Comparison of ENCODE assay signal across 8 mouse cellular contexts in the genomic region with DNA sequence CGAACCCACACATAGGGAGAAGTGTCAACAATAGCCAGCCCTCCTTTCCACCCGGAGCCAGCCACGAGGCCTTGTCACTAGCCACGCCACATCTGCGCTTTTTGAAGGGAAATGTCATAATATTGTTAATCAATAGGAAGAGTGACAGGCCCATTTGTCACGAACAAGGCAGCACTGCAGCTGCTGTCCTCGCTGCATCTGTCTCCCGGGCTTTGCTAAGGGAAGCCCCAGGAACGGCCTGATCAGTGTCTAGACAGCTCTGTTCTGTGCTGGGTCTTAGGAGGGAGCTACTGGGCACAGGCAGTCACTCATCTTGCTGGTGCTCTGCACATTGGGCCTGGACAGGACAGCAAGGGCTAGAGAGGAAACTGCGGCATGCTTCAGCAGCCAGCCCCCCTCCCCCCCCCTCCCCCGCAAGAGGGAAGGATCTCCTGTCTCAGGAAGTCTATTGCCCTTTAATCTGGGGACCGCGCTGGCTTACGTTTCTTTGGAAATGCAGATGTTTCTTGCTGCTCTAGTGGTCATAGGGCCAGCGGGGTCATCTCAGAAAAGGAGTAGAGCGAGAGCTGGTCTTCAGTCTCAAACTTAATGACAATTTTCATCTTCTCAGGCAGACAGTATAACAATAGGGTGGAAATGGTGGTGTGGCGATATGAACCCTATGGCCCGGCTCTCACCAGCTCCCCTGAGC.
DNase-seq lines count a peak whose midpoint lies in the region; ATAC-seq lines count a peak whose summit lies in the region.
"Had no signal": no experiment of that assay in that cellular context is flagged by ENCODE, and none has a peak within 500 bp of the region (broad histone marks: within the 10 kb centered on the region; RNA-seq: fewer than 3 reads in every experiment).

No protein-coding gene starts in this region.

- WGBS in hindbrain, embryonic 13.5 days = 4% methylated on average over 18 of the region's 18 CpGs
- 4% methylated on average over 18 of the region's 18 CpGs for WGBS in midbrain, embryonic 14.5 days

- H3K27ac ChIP-seq in hindbrain, embryonic 13.5 days = peak overlapping the region; percentile 90
- peak overlapping the region; percentile 85 for H3K27ac ChIP-seq in midbrain, embryonic 14.5 days (replicated peaks; ENCODE audit: low read depth, low read length)
- H3K27ac ChIP-seq: liver, embryonic 15.5 days had no signal

- H3K36me3 ChIP-seq in hindbrain, embryonic 13.5 days = no peaks in the 10 kb centered on the region
- no peaks in the 10 kb centered on the region for H3K36me3 ChIP-seq in midbrain, embryonic 14.5 days (ENCODE audit: control insufficient read depth, insufficient read depth, low read length)
- H3K36me3 ChIP-seq: liver, embryonic 15.5 days had no signal

- peak overlapping the region; percentile 51; the same call in 1 of the 2 replicates for H3K9ac ChIP-seq in hindbrain, embryonic 13.5 days
- no peak overlapping the region for H3K9ac ChIP-seq in midbrain, embryonic 14.5 days (replicated peaks; ENCODE audit: low read length)
- H3K9ac ChIP-seq: liver, embryonic 15.5 days had no signal

- H3K4me1 ChIP-seq in hindbrain, embryonic 13.5 days (replicated peaks) = peaks cover 58% of the 10 kb centered on the region
- peaks cover 52% of the 10 kb centered on the region for H3K4me1 ChIP-seq in midbrain, embryonic 14.5 days (ENCODE audit: control insufficient read depth, insufficient read depth, low read length)

- ATAC-seq in common myeloid progenitor, adult 5-6 weeks (replicated peaks; ENCODE audit: low read depth, poor library complexity, severe bottlenecking) = peak; percentile 62
- ATAC-seq in hindbrain, embryonic 13.5 days (ENCODE audit: low FRiP score) = peak; percentile 79
- peak; percentile 51; the same call in 1 of the 2 replicates for ATAC-seq in midbrain, embryonic 14.5 days (ENCODE audit: low FRiP score, low TSS enrichment)

- H3K4me3 ChIP-seq in hindbrain, embryonic 13.5 days = no peak overlapping the region
- H3K4me3 ChIP-seq in midbrain, embryonic 14.5 days (replicated peaks; ENCODE audit: low read depth, low read length) = no peak overlapping the region
- H3K4me3 ChIP-seq: liver, embryonic 15.5 days had no signal

- 0 out of 2 replicates have a peak overlapping the region, but pooled peaks have one; percentile 4 for H3K4me2 ChIP-seq in hindbrain, embryonic 13.5 days
- H3K4me2 ChIP-seq in midbrain, embryonic 14.5 days (ENCODE audit: low read length) = peak overlapping the region; percentile 15; the same call in 1 of the 2 replicates
- H3K4me2 ChIP-seq: liver, embryonic 15.5 days had no signal

- peak; percentile 74 for DNase-seq in embryo, embryonic 11 days
- peak; percentile 72 for DNase-seq in midbrain, embryonic 14.5 days
- DNase-seq in cerebellum, adult 9-10 months = no peak
- no peak for DNase-seq in urinary bladder, adult 2 months (ENCODE audit: low spot score)
- DNase-seq in urinary bladder, postnatal 36 days (ENCODE audit: low spot score in 2 of 2) = no peak

- H3K27me3 ChIP-seq in hindbrain, embryonic 13.5 days = no peaks in the 10 kb centered on the region
- no peaks in the 10 kb centered on the region for H3K27me3 ChIP-seq in midbrain, embryonic 14.5 days (ENCODE audit: control insufficient read depth, insufficient read depth, low read length)

- H3K9me3 ChIP-seq in hindbrain, embryonic 13.5 days = peaks cover 5% of the 10 kb centered on the region; the same call in 1 of the 2 replicates
- no peaks in the 10 kb centered on the region; the same call in 1 of the 2 replicates for H3K9me3 ChIP-seq in midbrain, embryonic 14.5 days (ENCODE audit: control insufficient read depth, low read length)
- H3K9me3 ChIP-seq: liver, embryonic 15.5 days had no signal

Comparison
In these comparisons a context has a peak if more than half of its experiments do, and no peak if none do; other contexts are left out.
1. DNase-seq: peak in embryo, embryonic 11 days (single experiment) and midbrain, embryonic 14.5 days (single experiment); none in cerebellum, adult 9-10 months (single experiment), urinary bladder, adult 2 months (single experiment) and urinary bladder, postnatal 36 days (0 of 2).
2. Peak in every context shown above with its lines, with median percentiles within 50 percentile points of each other: ATAC-seq.